ENCODE assay signal across 8 mouse cellular contexts in genomic region chr15:8443926-8444889, GRCm38 (mm10). TPM values are rescaled to one million over a fixed set of nuclear protein-coding genes. Genes with fewer than 3 reads are reported as not detected.
A peak's percentile ranks its signal among the peaks of the same experiment; 100 is the strongest.
DNase-seq lines count a peak whose midpoint lies in the region; ATAC-seq and TF ChIP-seq lines count a peak whose summit lies in the region.

TSS of gene Nipbl (minus strand) at chr15:8444463.

- TF ChIP-seq POLR2A in heart, adult 2 months (IDR thresholded peaks at IDR 0.05; ENCODE audit: insufficient read depth, low read depth, low read length), result peak; percentile 45; the same call in 1 of the 2 replicates

- peaks cover 16% of the 10 kb centered on the region for H3K4me1 ChIP-seq in embryonic facial prominence, embryonic 13.5 days
- H3K4me1 ChIP-seq in heart, adult 2 months (ENCODE audit: control insufficient read depth, insufficient read depth, low read length), result peaks cover 3% of the 10 kb centered on the region
- peaks cover 16% of the 10 kb centered on the region for H3K4me1 ChIP-seq in limb, embryonic 12.5 days (replicated peaks)
- H3K4me1 ChIP-seq in midbrain, embryonic 14.5 days (ENCODE audit: control insufficient read depth, insufficient read depth, low read length), result peaks cover 31% of the 10 kb centered on the region

- H3K36me3 ChIP-seq in embryonic facial prominence, embryonic 13.5 days, result no peaks in the 10 kb centered on the region
- H3K36me3 ChIP-seq in heart, adult 2 months (ENCODE audit: control insufficient read depth, insufficient read depth, low read length), result peaks cover 5% of the 10 kb centered on the region
- H3K36me3 ChIP-seq in limb, embryonic 12.5 days, result no peaks in the 10 kb centered on the region
- no peaks in the 10 kb centered on the region for H3K36me3 ChIP-seq in midbrain, embryonic 14.5 days (ENCODE audit: control insufficient read depth, insufficient read depth, low read length)

- intact Hi-C loops in heart, adult 2 months (cut with DNase I), result loop anchor here (2.0 to 10.0 kb wide), 3 partner anchors 42 to 339 kb away; partner anchors contain the start of gene Nup155

- 0 out of 2 replicates have a peak, but pooled peaks have one; percentile 35 for TF ChIP-seq EP300 in heart, adult 2 months (IDR thresholded peaks at IDR 0.05; ENCODE audit: insufficient read depth, low read depth, low read length)

- peak; percentile 87 for ATAC-seq in embryonic facial prominence, embryonic 13.5 days (ENCODE audit: insufficient number of reproducible peaks, insufficient read depth, low FRiP score, low TSS enrichment, low read depth)
- peak; percentile 75 for ATAC-seq in limb, embryonic 12.5 days (ENCODE audit: insufficient number of reproducible peaks, insufficient read depth, low FRiP score, low TSS enrichment, low read depth)
- ATAC-seq in midbrain, embryonic 14.5 days (ENCODE audit: low FRiP score, low TSS enrichment), result peak; percentile 88

- peak within 1 kb of the TSS; percentile 99 for H3K9ac ChIP-seq in embryonic facial prominence, embryonic 13.5 days
- peak within 1 kb of the TSS; percentile 98 for H3K9ac ChIP-seq in heart, adult 2 months (ENCODE audit: low read depth, low read length)
- peak within 1 kb of the TSS; percentile 99 for H3K9ac ChIP-seq in limb, embryonic 12.5 days (replicated peaks)
- peak within 1 kb of the TSS; percentile 97 for H3K9ac ChIP-seq in midbrain, embryonic 14.5 days (replicated peaks; ENCODE audit: low read length)

- TF ChIP-seq CTCF in heart, adult 2 months (IDR thresholded peaks at IDR 0.05), result no peak

- DNase-seq in 3T3-L1 (ENCODE audit: low read depth, low spot score), result peak; percentile 97
- peak; percentile 73 to 77 for DNase-seq in adrenal gland, postnatal 4 days (ENCODE audit: low spot score in 2 of 2)
- DNase-seq in heart, adult 2 months, result peak; percentile 90 to 93
- peak; percentile 90 to 92 for DNase-seq in kidney, adult 8-10 months
- peak; percentile 94 for DNase-seq in midbrain, embryonic 14.5 days
- peak; percentile 81 for DNase-seq in spleen, adult 12 weeks (ENCODE audit: low spot score)

- no peaks in the 10 kb centered on the region for H3K9me3 ChIP-seq in embryonic facial prominence, embryonic 13.5 days
- no peaks in the 10 kb centered on the region for H3K9me3 ChIP-seq in limb, embryonic 12.5 days
- H3K9me3 ChIP-seq in midbrain, embryonic 14.5 days (ENCODE audit: control insufficient read depth, low read length), result no peaks in the 10 kb centered on the region

- peak within 1 kb of the TSS; percentile 100 for H3K27ac ChIP-seq in embryonic facial prominence, embryonic 13.5 days
- peak within 1 kb of the TSS; percentile 92 for H3K27ac ChIP-seq in heart, adult 2 months
- peak within 1 kb of the TSS; percentile 100 for H3K27ac ChIP-seq in limb, embryonic 12.5 days
- peak within 1 kb of the TSS; percentile 98 for H3K27ac ChIP-seq in midbrain, embryonic 14.5 days (replicated peaks; ENCODE audit: low read depth, low read length)

- under 1% methylated on average over 76 of the region's 102 CpGs for WGBS in embryonic facial prominence, embryonic 13.5 days
- under 1% methylated on average over 95 of the region's 102 CpGs for WGBS in heart, adult 2 months
- under 1% methylated on average over 65 of the region's 102 CpGs for WGBS in limb, embryonic 12.5 days
- under 1% methylated on average over 95 of the region's 102 CpGs for WGBS in midbrain, embryonic 14.5 days

- no peaks in the 10 kb centered on the region for H3K27me3 ChIP-seq in embryonic facial prominence, embryonic 13.5 days
- H3K27me3 ChIP-seq in heart, adult 2 months (ENCODE audit: control insufficient read depth, insufficient read depth, low read length), result no peaks in the 10 kb centered on the region
- H3K27me3 ChIP-seq in limb, embryonic 12.5 days, result no peaks in the 10 kb centered on the region
- H3K27me3 ChIP-seq in midbrain, embryonic 14.5 days (ENCODE audit: control insufficient read depth, insufficient read depth, low read length), result no peaks in the 10 kb centered on the region

- peak within 1 kb of the TSS; percentile 95 for H3K4me2 ChIP-seq in embryonic facial prominence, embryonic 13.5 days
- peak within 1 kb of the TSS; percentile 93 for H3K4me2 ChIP-seq in limb, embryonic 12.5 days
- H3K4me2 ChIP-seq in midbrain, embryonic 14.5 days (ENCODE audit: low read length), result peak within 1 kb of the TSS; percentile 98

- peak within 1 kb of the TSS; percentile 94 for H3K4me3 ChIP-seq in embryonic facial prominence, embryonic 13.5 days
- peak within 1 kb of the TSS; percentile 86 for H3K4me3 ChIP-seq in heart, adult 2 months
- H3K4me3 ChIP-seq in limb, embryonic 12.5 days (replicated peaks), result peak within 1 kb of the TSS; percentile 95
- H3K4me3 ChIP-seq in midbrain, embryonic 14.5 days (replicated peaks; ENCODE audit: low read depth, low read length), result peak within 1 kb of the TSS; percentile 97

- H3K79me2 ChIP-seq in heart, adult 2 months (replicated peaks; ENCODE audit: control insufficient read depth, insufficient read depth, low read length), result no peaks in the 10 kb centered on the region

RNA-seq across cellular contexts. Expression of gene Nipbl, which starts in this region (rescaled TPM):
- total RNA-seq in adrenal gland, postnatal 4 days (2021), result 10 to 100 TPM; 51.5 to 53.9 TPM
- 22.3 TPM in 2 replicates for polyA plus RNA-seq in embryonic facial prominence, embryonic 13.5 days (2015; fragmentation: Nextera tagmentation; extraction: Ambion mirVana)
- 10 to 100 TPM; 26.6 to 29.5 TPM for total RNA-seq in heart, adult 2 months (2021)
- 4.1 and 8.3 TPM in 2 replicates for polyA plus RNA-seq in heart, adult 2 months (2012; rRNA removed)
- polyA plus RNA-seq in limb, embryonic 12.5 days (2016; fragmentation: Nextera tagmentation; extraction: Ambion mirVana), result 21.9 and 22.9 TPM in 2 replicates
- polyA plus RNA-seq in midbrain, embryonic 14.5 days (2014; fragmentation: Nextera tagmentation; extraction: Ambion mirVana), result 18.9 and 23.3 TPM in 2 replicates

Comparison
In these comparisons a context has a peak if more than half of its experiments do, and no peak if none do; other contexts are left out.
1. Peak in every context shown above with its lines: DNase-seq, ATAC-seq, H3K4me3 ChIP-seq and H3K27ac ChIP-seq.